Mouse (Mus musculus): ENCODE data around the gene Cdk5rap2. TPM values are rescaled to one million over a fixed set of nuclear protein-coding genes. Genes with fewer than 3 reads are reported as not detected.

Cdk5rap2 gene
- 12.4 and 17.0 TPM in 2 replicates for polyA plus RNA-seq (2015; fragmentation: Nextera tagmentation; extraction: Ambion mirVana)

DNA sequence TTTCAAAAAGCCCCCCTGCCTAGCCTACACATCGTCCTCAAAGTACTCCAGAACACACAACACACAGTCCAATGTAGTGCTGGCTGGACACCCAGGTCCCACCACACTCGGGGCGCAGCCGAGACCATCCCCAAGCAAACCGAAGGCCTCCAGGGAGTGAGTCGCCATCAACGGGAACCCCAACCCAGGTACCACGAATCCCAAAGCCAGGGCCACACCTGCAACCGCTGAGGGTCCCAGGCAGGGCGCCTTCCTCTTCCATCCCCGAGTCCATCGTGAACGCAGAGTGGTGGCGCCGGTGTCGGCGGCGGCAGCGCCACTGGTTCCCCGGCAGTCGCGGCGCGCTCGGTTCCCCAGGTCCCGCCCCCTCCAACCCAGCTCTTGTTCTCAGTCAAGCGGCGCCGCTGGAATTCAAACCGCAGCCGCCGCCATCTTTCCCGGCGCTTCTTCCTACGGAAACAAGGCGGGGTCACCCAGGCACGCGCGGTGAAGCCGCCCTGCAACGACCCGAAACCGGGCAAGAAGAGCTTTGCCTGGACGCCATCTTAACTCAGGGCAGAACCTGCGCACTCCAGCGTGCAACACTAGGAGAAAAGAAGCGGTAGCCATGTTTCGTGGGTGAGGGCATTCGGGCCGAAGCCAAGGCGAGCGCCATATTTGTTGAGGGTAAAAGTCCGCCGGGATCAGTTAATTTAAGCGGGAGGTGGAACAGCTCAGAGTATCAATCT, at the start of gene Cdk5rap2:
Gene Cdk5rap2, minus strand, starts transcription at position 450 of the 728 bp plus-strand sequence.
- DNase-seq (ENCODE audit: low spot score) = peak; percentile 97

DNA sequence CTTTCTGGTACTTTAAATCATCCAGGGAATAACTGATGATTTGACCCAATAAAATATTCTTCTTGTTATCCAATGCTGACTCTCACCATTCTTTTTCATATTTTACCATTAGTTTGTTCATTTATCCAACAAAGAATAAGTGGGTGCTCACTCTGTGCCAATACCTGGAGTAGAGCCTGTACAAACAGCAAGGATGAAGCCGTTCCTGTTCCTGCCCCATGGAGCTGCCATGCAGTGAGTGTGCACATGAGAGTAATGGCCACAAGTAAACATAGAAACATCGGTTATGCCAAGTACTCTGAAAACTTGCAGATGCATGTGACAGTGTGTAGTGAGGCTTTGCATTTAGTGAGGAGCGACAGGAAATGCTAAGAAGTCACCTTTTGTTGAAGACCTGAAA, 41.9 kb upstream of the Cdk5rap2 start:
- no peak for DNase-seq (ENCODE audit: low spot score)

DNA sequence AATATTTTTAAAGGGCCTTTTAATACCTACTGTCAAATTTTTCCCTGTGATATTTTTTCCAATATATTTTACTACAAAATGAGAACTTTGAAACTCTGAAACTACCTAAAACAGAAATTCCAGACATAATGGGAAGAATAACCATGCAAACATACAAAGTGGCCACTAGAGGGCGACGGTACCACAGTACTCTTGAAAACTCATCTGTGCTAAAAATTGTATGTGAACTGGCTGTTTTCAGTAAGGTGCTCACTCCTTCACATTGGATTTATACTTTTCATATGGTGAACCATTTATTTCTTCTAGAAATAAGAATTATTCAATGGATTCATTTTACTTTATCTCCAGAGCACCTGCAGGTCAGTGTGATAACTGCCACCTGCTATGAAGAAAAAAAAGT, 41.5 kb upstream of the Cdk5rap2 start:
- DNase-seq (ENCODE audit: low spot score) = peak; percentile 55

DNA sequence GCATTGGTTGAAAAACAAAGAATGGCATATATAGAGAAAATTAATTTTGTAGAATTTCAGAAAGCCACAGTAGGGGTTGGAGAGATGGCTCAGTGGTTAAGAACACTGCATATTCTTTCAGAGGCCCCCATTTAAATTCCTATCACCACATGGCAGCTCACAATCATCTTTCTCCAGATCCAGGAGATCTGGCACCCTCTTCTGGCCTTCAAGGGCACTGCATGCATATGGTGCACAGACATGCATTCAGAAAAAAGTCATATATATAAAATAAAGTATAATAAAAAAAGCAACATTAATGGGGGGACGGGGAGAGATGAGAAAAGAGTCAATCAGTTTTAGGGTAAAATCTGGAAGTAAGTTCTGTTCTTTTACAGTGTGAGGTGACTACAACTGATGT, 39.4 kb upstream of the Cdk5rap2 start:
- peak; percentile 10 for DNase-seq (ENCODE audit: low spot score)

DNA sequence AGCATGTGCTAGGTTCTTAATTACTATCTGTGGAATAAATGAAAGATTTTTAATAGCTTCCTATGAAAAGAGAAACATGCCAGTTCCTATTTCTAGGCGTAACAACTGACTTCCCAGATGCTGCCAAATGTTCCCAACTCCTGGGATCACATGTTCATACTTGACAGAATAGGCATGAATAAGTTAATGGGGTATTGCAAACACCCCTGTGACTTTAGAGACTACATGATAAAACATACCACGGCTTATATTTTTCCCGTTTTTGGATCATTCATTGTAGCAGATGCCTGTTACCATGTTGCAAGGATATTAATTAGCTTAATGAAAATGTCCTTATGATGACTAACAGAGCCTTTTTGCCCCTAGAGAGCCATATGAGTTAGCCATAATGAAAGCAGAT, 36.5 kb upstream of the Cdk5rap2 start:
- no peak for DNase-seq (ENCODE audit: low spot score)

DNA sequence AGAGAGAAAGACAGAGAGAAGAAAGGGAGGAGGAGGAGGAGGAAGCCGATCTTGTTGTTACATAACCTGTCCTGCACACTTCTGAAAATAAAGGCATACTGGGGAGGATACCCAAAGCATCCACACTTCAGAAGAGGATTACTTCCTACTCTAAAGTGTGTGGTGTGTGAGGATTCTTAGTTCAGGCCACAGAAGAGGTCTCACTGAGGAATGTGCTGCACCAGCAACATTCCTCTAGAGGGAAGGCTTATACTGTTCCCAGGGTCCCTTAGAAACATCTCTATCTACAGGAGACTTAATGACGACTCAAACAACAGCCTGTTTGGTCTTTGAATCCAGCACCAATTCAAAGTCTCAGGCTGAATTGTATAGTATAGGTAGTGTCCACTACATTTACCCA, 10.0 kb upstream of the Cdk5rap2 start:
- DNase-seq (ENCODE audit: low spot score) = no peak

DNA sequence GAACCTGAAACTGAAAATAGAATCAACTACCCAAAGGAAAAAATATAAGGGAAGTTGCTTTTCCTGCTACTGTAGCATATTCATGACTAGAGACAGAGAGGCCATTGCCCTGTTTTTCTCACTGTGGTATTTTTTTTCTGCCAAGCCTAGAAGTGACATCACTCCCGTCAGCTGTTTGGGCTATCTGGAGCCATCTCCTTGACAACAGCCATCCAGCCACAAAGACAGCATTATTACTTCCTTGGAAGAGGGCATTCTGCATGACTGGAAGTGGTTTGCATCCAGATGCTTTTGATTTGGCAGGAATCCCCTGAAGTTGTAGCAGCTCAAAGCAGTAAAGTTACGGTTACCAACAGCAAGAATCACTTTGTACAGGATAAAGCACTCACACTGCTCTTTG, 1.9 kb upstream of the Cdk5rap2 start:
- no peak for DNase-seq (ENCODE audit: low spot score)

DNA sequence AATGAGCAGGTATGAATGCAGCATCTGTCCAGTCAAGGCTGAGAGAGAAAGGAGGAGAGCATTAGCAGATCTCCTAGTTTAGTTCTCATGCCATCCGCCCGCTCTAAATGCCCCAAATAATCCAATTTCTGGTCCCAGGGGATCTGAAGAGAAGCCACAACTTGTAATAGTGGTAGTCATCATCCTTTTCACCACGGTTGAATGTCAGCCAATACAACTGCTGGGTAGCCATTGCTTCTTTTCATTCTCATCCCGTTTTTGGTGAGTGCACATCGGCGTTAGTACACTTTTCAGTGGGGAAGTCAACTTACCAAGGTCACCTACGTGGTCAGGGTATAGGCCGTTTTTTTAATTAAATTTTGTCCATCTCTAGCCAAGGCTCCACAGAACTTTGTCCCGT, 787 bp downstream of the Cdk5rap2 start:
- DNase-seq (ENCODE audit: low spot score) = no peak

DNA sequence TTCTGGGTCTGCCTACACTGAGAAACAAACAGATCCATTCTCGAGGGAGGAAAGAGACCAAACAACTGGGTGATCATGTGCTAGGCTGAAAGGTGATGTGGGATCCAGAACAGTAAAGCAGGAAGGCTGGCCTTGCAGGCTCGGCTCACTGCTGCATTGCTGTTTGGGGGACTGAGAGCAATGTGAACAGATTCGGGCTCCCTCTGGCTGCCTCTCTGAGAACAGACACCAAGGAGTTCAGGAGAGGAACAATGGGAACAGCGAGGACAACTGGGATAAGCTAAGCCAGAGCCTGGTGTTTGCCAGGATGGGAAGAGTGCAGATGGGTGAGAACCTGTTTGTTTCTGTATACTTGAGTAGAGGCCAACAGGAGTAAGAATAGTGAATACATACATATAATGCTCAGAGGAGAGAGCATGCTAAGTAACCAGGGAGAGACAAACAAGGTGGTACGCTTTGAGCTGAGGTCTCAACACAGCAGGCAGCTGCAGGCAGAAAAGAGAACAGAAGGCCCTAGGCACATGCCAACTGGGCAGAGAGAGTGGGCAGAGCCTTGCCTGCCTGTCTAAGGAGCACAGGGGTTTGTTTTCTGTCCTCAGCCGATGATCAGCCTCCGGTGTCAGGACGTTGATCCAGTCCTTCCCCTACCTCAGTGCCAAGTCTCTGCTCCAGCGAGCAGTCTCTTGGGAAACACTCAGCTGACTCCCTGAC, 8.0 kb downstream of the Cdk5rap2 start:
- no peak for DNase-seq (ENCODE audit: low spot score)

DNA sequence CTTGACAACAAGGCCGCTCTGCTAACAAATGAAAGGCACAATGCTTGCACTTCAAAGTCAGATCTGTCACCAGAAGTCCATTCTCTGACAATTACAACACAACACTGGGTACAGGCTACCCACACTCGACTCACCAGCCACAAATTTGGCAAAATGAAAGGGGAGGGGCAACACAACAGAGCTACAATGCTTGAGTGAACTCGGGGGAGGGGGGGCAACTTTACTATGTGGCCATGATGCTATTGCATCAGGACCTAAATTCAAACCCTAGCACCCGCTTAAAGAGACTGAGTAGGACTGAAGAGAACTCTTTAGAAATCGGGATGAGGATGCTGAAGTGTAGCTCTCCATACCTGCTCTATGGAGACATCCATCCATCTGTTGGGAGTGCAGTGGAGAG, 10.8 kb downstream of the Cdk5rap2 start:
- no peak for DNase-seq (ENCODE audit: low spot score)

DNA sequence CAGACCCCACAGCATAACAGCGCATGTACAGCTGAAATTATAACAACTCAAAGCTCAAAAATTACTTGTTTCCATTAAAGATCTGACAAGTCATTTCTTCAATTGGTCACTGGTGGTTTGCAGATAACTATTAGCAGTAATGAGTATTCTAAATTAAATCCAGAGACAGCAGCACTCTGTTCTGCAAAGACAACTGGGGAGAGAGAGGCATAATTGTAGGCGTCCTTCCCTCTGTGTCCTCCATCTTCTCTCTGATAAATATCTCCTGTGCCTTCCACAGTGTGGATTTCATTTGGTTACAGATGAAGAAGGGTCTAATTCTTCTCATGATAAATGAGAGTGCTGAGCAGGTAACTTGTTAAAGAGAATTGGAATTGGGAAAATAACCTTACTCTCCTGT, 11.2 kb downstream of the Cdk5rap2 start:
- no peak for DNase-seq (ENCODE audit: low spot score)

DNA sequence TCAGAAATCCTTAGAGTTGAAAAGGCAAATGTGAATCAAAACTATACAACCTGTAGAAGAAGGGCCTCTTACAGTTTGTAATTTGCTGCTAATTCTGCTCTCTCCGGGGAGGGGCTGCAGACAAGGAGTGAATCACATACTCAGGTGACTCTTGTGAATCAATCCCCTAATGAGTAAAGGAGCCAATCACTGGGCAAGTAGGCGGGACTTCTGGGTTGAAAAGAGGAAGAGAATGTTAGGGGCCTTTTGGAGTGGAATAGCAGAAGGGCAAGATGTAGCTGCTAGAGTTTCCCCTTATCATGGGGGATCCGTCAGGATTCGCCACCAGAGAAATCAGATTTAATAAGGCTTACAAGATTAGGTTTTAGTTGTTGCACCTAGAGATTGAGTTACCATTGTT, 12.2 kb downstream of the Cdk5rap2 start:
- DNase-seq (ENCODE audit: low spot score) = no peak

DNA sequence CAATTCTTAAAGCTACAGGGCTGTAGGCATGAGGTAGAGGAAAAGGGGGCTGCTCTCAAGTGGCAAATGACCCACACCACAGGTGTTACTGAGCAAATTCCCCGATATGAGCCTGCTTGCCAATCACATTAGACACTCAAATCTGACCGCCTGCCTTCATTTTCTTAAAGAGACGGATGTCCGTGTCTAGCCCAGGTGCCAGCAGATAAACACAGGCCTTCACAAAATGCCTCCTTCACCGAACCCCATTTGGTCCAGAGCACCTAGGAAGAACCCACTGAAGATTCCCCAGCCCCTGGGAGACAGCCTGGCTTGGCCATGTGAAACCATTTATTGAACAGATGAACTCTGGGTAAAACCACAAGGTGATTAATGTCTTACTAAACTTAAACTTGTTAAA, 13.5 kb downstream of the Cdk5rap2 start:
- no peak for DNase-seq (ENCODE audit: low spot score)

DNA sequence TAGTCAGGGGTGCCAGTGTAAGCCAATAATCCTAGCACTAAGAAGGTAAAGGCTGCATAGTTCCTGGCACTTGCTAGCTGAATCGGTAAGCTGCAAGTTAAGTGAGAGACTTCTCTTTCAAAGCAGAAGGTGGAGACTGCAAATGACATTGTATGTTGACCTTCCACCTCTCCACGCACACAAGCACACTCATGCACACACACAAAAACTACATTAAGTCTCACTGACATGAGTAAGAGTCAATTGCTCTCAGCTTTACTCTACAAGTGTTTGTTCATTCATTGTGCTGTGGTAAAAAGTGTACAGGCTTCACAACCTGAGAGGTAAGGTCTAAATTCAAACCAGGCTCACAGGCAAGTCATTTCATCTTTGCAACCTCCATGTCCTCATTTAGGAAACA, 15.5 kb downstream of the Cdk5rap2 start:
- DNase-seq (ENCODE audit: low spot score) = no peak

DNA sequence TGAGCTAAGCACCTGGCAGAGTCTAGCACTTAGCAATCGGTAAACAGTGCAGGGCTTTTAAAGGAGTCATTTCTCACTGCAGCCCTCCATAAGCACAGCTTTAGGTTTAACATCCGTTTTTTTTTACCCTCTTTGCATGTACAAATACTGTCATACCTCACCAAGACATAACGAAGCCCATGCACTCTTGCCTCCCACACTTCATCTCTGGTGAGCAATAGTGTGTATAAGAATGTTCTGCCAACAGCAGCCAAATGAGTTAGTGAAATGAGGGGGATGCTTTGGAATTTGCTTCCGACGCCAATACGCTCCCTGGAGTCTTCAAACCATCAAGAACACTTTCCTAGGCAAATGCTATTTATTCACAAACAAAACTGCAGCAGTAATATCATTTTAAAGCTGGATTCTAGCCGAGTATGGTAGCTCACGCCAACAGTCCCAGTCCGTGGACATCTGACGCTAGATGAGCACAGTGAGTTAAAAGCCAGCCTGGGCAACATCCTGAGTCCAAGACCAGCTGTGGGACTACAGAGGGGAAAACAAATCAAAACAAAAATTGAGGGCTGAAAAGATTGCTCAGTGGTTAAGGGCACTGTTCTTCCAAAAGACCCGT, 18.4 kb downstream of the Cdk5rap2 start:
- DNase-seq (ENCODE audit: low spot score) = no peak

DNA sequence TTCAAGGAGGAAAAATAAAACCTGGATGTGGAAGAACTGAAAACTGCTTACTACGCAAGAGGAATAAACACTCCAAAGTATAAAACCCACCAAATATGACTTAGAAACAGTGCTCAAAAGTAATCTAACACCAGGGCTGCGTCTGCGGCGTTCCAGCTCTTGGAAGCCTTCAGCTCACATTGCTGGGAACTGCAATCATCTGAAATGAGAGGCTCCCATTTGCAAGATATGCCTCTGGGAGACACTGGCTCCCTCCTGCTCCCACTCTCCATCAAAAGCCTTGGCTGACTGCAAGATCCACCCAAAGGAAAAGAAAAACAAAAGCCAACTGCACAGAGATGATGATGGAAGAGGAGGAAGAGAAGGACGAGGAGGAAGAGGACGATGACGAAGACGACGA, 19.2 kb downstream of the Cdk5rap2 start:
- DNase-seq (ENCODE audit: low spot score) = no peak

DNA sequence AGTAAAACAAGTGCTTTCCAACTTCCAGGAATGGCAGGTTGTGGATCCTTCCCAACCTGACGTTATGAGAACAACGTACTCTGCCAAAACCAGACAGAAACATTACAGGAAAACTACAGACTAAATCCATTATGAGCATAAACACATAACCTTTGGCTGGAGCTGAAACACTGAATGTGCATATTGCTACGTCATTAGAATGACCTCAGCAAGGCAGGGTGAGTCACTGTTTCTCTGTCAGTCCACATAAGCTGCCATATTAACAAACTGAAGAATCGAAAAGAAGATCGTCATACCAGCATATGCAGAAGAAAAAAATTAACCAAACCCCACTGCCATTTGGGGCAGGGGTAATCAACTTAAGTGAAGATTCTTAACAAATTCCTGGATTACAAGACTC, 24.0 kb downstream of the Cdk5rap2 start:
- DNase-seq (ENCODE audit: low spot score) = no peak

DNA sequence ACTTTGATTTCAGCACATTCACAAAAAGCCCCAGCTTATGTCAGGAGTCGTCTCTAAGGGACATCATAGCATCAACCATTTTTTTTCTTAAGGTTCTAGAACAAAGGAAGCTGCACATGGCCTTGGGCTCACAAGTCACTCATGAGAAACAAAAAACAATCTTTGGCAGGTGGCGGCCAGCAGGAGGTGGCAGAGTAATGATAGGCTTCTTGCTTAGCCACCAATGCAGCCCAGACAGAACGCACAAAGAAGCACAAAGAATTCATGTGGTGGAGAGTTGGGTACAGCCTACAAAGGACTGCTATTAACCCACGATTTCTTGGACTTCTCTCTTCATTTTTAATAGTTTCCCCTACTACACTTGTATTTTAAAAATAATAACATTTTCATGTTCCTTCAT, 32.9 kb downstream of the Cdk5rap2 start:
- no peak for DNase-seq (ENCODE audit: low spot score)

DNA sequence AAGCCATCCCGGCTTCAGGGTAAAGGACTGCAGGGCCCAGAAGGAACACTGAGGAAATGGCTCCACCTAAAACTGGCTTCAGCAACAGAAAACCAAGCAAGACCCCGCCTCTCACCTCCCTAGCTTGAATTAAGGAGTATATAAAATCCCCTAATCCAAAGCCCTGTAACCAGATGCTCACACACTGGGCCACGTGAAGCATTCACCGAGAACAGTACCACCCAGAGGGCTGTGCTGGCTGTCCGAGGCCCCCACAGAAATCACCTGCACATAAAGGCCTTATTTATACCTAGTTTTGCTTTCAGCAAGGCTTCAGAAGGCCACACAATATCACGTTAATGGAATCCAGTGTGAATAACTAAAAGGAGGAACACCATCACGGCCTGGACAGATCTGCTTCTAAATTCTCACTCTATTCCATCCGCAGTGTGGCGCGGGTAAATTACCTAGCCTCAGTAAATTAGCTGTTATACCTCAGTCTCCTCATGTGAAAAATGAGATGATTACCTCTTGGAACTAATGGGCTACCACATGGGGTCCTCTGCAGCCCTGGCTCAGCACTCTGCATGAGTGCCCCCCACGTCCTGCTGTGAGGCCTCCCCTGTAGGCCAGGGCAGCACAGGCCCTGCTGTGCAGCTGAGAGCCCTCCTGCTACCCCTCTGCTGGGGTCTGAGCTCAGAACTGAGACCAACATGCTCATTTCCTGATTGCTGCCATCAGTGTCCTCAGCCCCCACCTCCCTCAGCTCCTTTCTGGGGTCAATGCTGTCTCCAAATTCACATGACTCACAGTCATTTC, 45.0 kb downstream of the Cdk5rap2 start:
- DNase-seq (ENCODE audit: low spot score) = no peak

DNA sequence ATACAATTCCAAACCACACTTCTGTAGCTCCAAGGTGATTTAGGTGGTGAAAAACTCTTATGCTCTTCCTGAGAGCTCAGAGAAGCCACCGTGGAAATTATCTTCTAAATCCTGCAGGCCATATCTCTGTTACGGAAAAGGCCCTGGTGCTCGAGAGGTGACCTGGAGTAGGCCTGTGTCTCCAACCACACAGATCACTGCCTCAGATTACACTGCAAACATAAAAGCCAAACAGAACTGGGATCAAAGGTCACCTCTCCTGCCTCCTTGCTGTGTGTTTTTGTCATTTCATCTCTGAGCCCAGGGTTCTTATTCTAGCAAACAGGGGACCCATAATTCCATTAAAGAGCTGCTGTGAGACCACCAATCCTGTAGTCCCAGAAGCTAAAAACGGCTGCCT, 48.9 kb downstream of the Cdk5rap2 start:
- no peak for DNase-seq (ENCODE audit: low spot score)

DNA sequence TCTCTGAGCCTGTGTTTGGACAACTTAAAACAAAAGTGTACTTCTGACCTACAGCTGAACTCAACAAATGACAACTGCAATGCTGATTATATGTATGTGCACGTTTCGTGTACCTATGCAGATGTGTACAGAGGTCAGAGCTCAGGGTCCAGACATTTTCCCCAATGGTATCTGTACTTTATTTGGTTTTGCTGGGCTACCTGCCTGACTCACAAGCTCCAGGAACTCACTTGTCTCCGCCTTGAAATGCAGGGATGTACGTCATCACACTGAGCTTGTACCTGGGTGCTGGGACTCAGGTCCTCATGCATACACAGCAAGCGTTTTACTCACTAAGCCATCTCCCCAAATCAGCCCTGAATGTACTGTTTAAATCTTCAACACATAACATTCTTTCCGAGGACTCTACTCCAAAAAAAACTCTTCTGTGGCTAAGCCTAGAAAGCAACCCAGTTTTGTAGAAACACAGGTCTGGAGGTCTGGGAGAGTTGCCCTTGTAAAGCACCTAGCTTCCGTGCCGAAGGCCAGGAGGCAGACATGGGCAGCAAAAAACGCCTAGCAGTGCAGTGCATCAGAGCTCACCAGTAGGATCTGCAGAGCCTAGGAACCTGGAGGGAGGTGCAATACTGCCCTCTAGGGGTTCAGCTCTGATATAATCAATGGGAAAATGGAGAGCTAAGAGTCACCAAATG, 54.4 kb downstream of the Cdk5rap2 start:
- peak; percentile 77 for DNase-seq (ENCODE audit: low spot score)
